Mouse (Mus musculus): Measurements from ENCODE around the gene Rbp4. TPM values are rescaled to one million over a fixed set of nuclear protein-coding genes. Genes with fewer than 3 reads are reported as not detected.
A peak's percentile ranks its signal among the peaks of the same experiment; 100 is the strongest.

Gene Rbp4
- total and polyA plus RNA-seq, 2 experiments from 2014 or later: 2.0 to 20.3 TPM

- Histone ChIP-seq H3K9ac (replicated peaks; ENCODE audit: low read length) (no peak overlapping the region), H3K27me3 (ENCODE audit: insufficient read depth, low read length) (no peaks in the 10 kb centered on the region), H3K4me3 (ENCODE audit: low read length) (no peak overlapping the region), H3K4me1 (ENCODE audit: insufficient read depth, low read length) (no peaks in the 10 kb centered on the region), H3K27ac (no peak overlapping the region), H3K9me3 (ENCODE audit: low read length) (no peaks in the 10 kb centered on the region), H3K36me3 (ENCODE audit: insufficient read depth, low read length) (no peaks in the 10 kb centered on the region), H3K4me2 (ENCODE audit: low read depth, low read length) (no peak overlapping the region)
- no peak for ATAC-seq
- no peak for DNase-seq (ENCODE audit: low spot score)
- 77% methylated on average over 11 of the region's 11 CpGs for WGBS
- no peak for TF ChIP-seq CTCF (IDR thresholded peaks at IDR 0.05; ENCODE audit: low read depth)
Observed at GRCm38 (mm10) chr19:38133986-38134385, 8.9 kb upstream of the Rbp4 start.

- H3K4me2 ChIP-seq (ENCODE audit: low read depth, low read length): no peak within 1 kb of the TSS
- H3K36me3 ChIP-seq (ENCODE audit: insufficient read depth, low read length): no peaks in the 10 kb centered on the region
- DNase-seq (ENCODE audit: low spot score): no peak
- no peak within 1 kb of the TSS for H3K9ac ChIP-seq (replicated peaks; ENCODE audit: low read length)
- no peaks in the 10 kb centered on the region for H3K27me3 ChIP-seq (ENCODE audit: insufficient read depth, low read length)
- TF ChIP-seq CTCF (IDR thresholded peaks at IDR 0.05; ENCODE audit: low read depth): no peak
- ATAC-seq: no peak
- H3K4me3 ChIP-seq (ENCODE audit: low read length): no peak within 1 kb of the TSS
- no peak within 1 kb of the TSS for H3K27ac ChIP-seq
- no peaks in the 10 kb centered on the region for H3K4me1 ChIP-seq (ENCODE audit: insufficient read depth, low read length)
- no peaks in the 10 kb centered on the region for H3K9me3 ChIP-seq (ENCODE audit: low read length)
- WGBS: 74% methylated on average over 6 of the region's 6 CpGs
Observed at GRCm38 (mm10) chr19:38132481-38132880, 7.4 kb upstream of the Rbp4 start, which contains the start of gene Pde6c. TSS of gene Pde6c (plus strand) at chr19:38132781.

GRCm38 (mm10) chr19:38126656-38127055 lies 1.6 kb upstream of the Rbp4 start:
- no peak overlapping the region for H3K27ac ChIP-seq
- ATAC-seq (no peak), DNase-seq (ENCODE audit: low spot score) (no peak)
- H3K4me2 ChIP-seq (ENCODE audit: low read depth, low read length): no peak overlapping the region
- TF ChIP-seq CTCF (IDR thresholded peaks at IDR 0.05; ENCODE audit: low read depth): no peak
- H3K9me3 ChIP-seq (ENCODE audit: low read length): no peaks in the 10 kb centered on the region
- no peak overlapping the region for H3K9ac ChIP-seq (replicated peaks; ENCODE audit: low read length)
- 0 out of 2 replicates have a peak, but pooled peaks cover 3% of the 10 kb centered on the region for H3K27me3 ChIP-seq (ENCODE audit: insufficient read depth, low read length)
- 69% methylated on average over 8 of the region's 8 CpGs for whole genome bisulfite sequencing
- no peak overlapping the region for H3K4me3 ChIP-seq (ENCODE audit: low read length)
- H3K36me3 ChIP-seq (ENCODE audit: insufficient read depth, low read length): no peaks in the 10 kb centered on the region
- no peaks in the 10 kb centered on the region for H3K4me1 ChIP-seq (ENCODE audit: insufficient read depth, low read length)

GRCm38 (mm10) chr19:38124401-38125218 lies 471 bp downstream of the Rbp4 start:
- H3K4me2 ChIP-seq (ENCODE audit: low read depth, low read length): peak overlapping the region; percentile 84
- peak overlapping the region; percentile 46 for H3K9ac ChIP-seq (replicated peaks; ENCODE audit: low read length)
- H3K36me3 ChIP-seq (ENCODE audit: insufficient read depth, low read length): no peaks in the 10 kb centered on the region
- ATAC-seq: peak; percentile 77
- peak overlapping the region; percentile 59 for H3K4me3 ChIP-seq (ENCODE audit: low read length)
- 1% methylated on average over 55 of the region's 77 CpGs for WGBS
- H3K4me1 ChIP-seq (ENCODE audit: insufficient read depth, low read length): no peaks in the 10 kb centered on the region
- H3K9me3 ChIP-seq (ENCODE audit: low read length): no peaks in the 10 kb centered on the region
- DNase-seq (ENCODE audit: low spot score): peak; percentile 30
- no peak for TF ChIP-seq CTCF (IDR thresholded peaks at IDR 0.05; ENCODE audit: low read depth)
- H3K27me3 ChIP-seq (ENCODE audit: insufficient read depth, low read length): 0 out of 2 replicates have a peak, but pooled peaks cover 3% of the 10 kb centered on the region
- no peak overlapping the region for H3K27ac ChIP-seq

GRCm38 (mm10) chr19:38123921-38124320 lies 1.2 kb downstream of the Rbp4 start:
- peak overlapping the region; percentile 84 for H3K4me2 ChIP-seq (ENCODE audit: low read depth, low read length)
- ATAC-seq (no peak), DNase-seq (ENCODE audit: low spot score) (no peak)
- H3K27ac ChIP-seq: no peak overlapping the region
- H3K9me3 ChIP-seq (ENCODE audit: low read length): no peaks in the 10 kb centered on the region
- WGBS: 26% methylated on average over 9 of the region's 9 CpGs
- H3K4me1 ChIP-seq (ENCODE audit: insufficient read depth, low read length): no peaks in the 10 kb centered on the region
- H3K27me3 ChIP-seq (ENCODE audit: insufficient read depth, low read length): 0 out of 2 replicates have a peak, but pooled peaks cover 3% of the 10 kb centered on the region
- no peaks in the 10 kb centered on the region for H3K36me3 ChIP-seq (ENCODE audit: insufficient read depth, low read length)
- H3K9ac ChIP-seq (replicated peaks; ENCODE audit: low read length): no peak overlapping the region
- peak overlapping the region; percentile 59 for H3K4me3 ChIP-seq (ENCODE audit: low read length)
- TF ChIP-seq CTCF (IDR thresholded peaks at IDR 0.05; ENCODE audit: low read depth): no peak

- DNase-seq (ENCODE audit: low spot score) (no peak), ATAC-seq (no peak)
- Histone ChIP-seq H3K9me3 (ENCODE audit: low read length) (no peaks in the 10 kb centered on the region), H3K4me2 (ENCODE audit: low read depth, low read length) (no peak overlapping the region), H3K4me1 (ENCODE audit: insufficient read depth, low read length) (no peaks in the 10 kb centered on the region), H3K4me3 (ENCODE audit: low read length) (no peak overlapping the region), H3K36me3 (ENCODE audit: insufficient read depth, low read length) (no peaks in the 10 kb centered on the region), H3K27ac (no peak overlapping the region), H3K27me3 (ENCODE audit: insufficient read depth, low read length) (0 out of 2 replicates have a peak, but pooled peaks cover 3% of the 10 kb centered on the region), H3K9ac (replicated peaks; ENCODE audit: low read length) (no peak overlapping the region)
- WGBS: 81% methylated on average over 5 of the region's 5 CpGs
- TF ChIP-seq CTCF (IDR thresholded peaks at IDR 0.05; ENCODE audit: low read depth): no peak
Observed at GRCm38 (mm10) chr19:38120123-38120760, 4.8 kb downstream of the Rbp4 start.

Data from hindbrain, postnatal 0 days (tissue).